Mouse (Mus musculus) left cerebral cortex, adult 8-10 months (tissue): ENCODE measurements around the gene Gm3696. TPM values are rescaled to one million over a fixed set of nuclear protein-coding genes. Genes with fewer than 3 reads are reported as not detected.
A peak's percentile ranks its signal among the peaks of the same experiment; 100 is the strongest.
"Not testable (repeated sequence)": the region's sequence is repeated elsewhere in the genome, so short reads cannot be mapped to it uniquely, and the experiment has no call there.

Experiments
- DNase-seq, 2 experiments: peaks; one replicate each; pipeline ENCODE4 v3.0.0; 2022; ENCODE audit warnings: low spot score in 2 of 2
- total RNA-seq, 4 experiments: library from RNA; stranded (reverse); gene quantifications; 2 replicates each; pipeline ENCODE4 v1.2.4; 2022

Gm3696 gene
- total RNA-seq: 1 to 10 TPM; 1.5 to 3.6 (median 2.7) TPM

DNA sequence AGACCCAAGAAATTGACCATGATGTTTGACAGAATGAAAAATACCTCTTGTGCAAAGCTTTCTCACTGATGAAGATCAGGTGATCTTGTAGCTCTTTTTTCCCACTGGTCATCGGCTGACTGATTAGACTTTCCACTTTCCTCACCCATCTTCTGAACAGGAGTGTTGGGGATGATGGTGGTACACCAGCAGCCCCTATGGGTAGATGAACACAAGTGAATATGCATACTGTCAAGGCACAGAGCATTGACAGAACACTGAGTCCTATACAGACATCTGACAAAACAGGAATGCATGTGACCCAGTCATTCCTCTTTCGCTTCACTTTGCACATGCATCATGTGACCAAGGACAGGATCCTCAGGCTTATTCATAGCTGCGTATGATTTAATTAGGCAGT, at the start of gene Gm3696:
Gene Gm3696 (minus strand): TSS at position 101 of the 400 bp plus-strand sequence.
- DNase-seq: not testable (repeated sequence)

DNA sequence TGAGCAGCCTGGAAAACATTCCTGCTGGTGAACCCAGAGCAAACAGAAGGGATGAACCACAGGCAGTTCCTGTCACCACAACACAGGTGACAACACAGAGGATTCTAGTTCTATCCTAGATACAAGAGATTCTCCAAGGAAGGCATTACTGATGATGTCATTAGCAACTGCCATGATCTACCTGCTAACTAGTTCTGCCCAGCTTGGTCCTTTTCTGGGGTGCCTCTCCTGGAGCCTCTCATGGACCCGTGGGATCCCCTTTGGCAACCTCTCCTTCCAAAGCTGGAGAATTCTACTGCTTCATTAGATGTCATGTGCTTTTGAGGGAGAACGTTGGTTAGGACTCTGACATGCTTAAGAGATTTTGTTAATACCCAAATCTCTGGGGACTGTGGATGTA, 24.9 kb upstream of the Gm3696 start, which contains the start of gene Gm6676:
Gene Gm6676 (minus strand): TSS at position 101 of the 400 bp plus-strand sequence.
- DNase-seq: not testable (repeated sequence)

DNA sequence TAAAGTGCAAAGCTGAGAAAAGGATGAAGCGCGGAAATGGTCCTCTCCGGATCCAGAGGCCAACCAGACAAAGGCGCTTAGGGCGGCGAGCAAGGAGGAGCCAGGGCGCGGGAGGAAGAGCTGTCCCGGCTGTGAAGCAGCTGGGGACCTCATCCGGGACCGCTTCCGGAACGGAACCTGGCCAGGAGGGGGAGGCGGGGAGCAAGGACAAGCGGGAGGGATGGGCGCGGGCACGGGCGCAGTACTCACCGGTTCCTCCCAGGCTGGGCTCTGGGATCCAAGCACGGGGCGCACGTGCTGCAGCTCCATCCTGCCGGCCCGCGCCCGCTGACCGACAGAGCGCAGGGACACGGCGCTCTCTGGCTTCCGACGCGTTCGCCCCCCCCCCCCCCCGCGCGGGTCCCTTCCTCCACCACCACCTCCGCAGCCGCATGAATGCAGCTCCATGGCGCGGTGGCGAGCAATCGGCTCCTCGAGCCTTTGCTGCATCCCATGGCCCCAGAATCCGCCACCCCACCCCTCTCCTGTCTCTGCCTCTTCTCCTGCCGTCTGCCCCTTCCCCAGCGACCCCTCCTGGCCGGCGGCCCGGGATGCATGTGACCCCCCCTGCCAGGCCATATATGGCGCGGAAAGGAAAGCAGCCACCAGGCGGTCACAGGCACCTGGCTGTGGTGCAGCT, 4.8 kb upstream of the Gm3696 start:
- peak; percentile 1 to 3 for DNase-seq

DNA sequence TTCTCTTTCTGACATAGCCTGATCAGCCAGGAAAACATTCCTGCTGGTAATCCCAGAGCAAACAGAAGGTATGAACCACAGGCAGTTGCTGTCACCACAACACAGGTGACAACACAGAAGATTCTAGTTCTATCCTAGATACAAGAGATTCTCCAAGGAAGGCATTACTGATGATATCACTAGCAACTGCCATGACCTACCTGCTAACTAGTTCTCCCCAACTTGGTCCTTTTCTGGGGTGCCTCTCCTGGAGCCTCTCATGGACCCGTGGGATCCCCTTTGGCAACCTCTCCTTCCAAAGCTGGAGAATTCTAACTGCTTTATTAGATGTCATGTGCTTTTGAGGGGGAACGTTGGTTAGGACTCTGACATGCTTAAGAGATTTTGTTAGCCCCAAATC, 55.6 kb downstream of the Gm3696 start, which contains the start of gene Gm3685:
Gene Gm3685 (minus strand): TSS at position 101 of the 400 bp plus-strand sequence.
- not testable (repeated sequence) for DNase-seq

Other genes starting within 250 kb of the Gm3696 start
- gene Gm3667, start 210.7 kb downstream of the Gm3696 start, total RNA-seq: 1 to 10 TPM; 1.4 to 2.0 (median 1.8) TPM
- gene Gm6356, start 126.8 kb downstream of the Gm3696 start, total RNA-seq: not detected
- under 1 TPM; 0.44 to 0.84 (median 0.57) TPM for gene Gm10406, start 73.2 kb downstream of the Gm3696 start, total RNA-seq
- not detected for gene Gm3685, start 55.7 kb downstream of the Gm3696 start, total RNA-seq
- not detected for gene Gm6676, start 24.8 kb upstream of the Gm3696 start, total RNA-seq
- gene Gm3512, start 73.9 kb upstream of the Gm3696 start, total RNA-seq: 1 to 10 TPM; 1.2 to 2.0 (median 1.6) TPM
- not detected for gene Gm16434, start 93.9 kb upstream of the Gm3696 start, total RNA-seq
- not detected for gene Gm3727, start 164.1 kb upstream of the Gm3696 start, total RNA-seq
- gene Gm3739, start 214.4 kb upstream of the Gm3696 start, total RNA-seq: under 1 TPM; 0.66 to 0.98 (median 0.78) TPM
- gene Gm5797, start 231.8 kb upstream of the Gm3696 start, total RNA-seq: not detected